Mouse (Mus musculus): ENCODE data around the gene Sun1.

DNA sequence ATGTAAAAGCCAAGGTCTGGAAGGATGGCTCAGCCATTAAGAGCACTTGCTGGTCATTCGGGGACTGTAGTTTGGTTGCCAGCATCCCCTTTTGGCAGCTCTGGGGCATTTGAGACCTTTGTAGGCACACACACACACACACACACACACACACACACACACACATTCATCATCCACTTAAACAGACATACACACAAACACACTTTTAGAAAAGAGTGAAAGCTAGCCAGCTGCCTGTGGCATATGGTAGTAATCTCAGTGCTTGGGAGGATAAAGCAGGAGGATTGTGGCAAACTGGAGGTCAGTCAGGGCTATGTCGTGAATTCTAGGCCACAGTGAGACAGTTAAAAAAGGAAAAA is 822 bp upstream of the Sun1 start:
- TF ChIP-seq CTCF (IDR thresholded peaks at IDR 0.05; ENCODE audit: borderline replicate concordance, insufficient read depth, low read depth, low read length), result no peak
- TF ChIP-seq POLR2A (IDR thresholded peaks at IDR 0.05; ENCODE audit: borderline replicate concordance, insufficient read depth, low read length), result no peak

All from cerebellum, adult 2 months (tissue).